Mouse (Mus musculus) heart, adult 2 months (tissue): Measurements from ENCODE around the gene Gm9044. TPM values are rescaled to one million over a fixed set of nuclear protein-coding genes. Genes with fewer than 3 reads are reported as not detected.
"Not testable (repeated sequence)": the region's sequence is repeated elsewhere in the genome, so short reads cannot be mapped to it uniquely, and the experiment has no call there.

Experiments
- DNase-seq, 2 experiments: peaks; one replicate each; pipeline ENCODE4 v3.0.0; 2021
- H3K27ac ChIP-seq: fragments of 200-600 bp; 2 replicates; pipeline ENCODE4 v1.8.1; 2022
- H3K27me3 ChIP-seq: fragments of 200-500 bp; 2 replicates; pipeline ENCODE4 v1.6.1; 2012; ENCODE audit warnings: mild to moderate bottlenecking, low read length, inconsistent platforms, mixed read lengths; ENCODE audit not compliant: control insufficient read depth, insufficient read depth
- H3K36me3 ChIP-seq: fragments of 200-500 bp; 2 replicates; pipeline ENCODE4 v1.6.1; 2012; ENCODE audit warnings: low read length, inconsistent platforms; ENCODE audit not compliant: control insufficient read depth, insufficient read depth
- H3K4me1 ChIP-seq: fragments of 200-500 bp; 2 replicates; pipeline ENCODE4 v1.6.1; 2011; ENCODE audit warnings: low read length; ENCODE audit not compliant: control insufficient read depth, insufficient read depth
- H3K4me3 ChIP-seq: fragments of 200-600 bp; 2 replicates; pipeline ENCODE4 v1.8.1; 2022
- H3K79me2 ChIP-seq: fragments of 200-500 bp; replicated peaks from 2 replicates; pipeline ENCODE4 v1.6.1; 2012; ENCODE audit warnings: mild to moderate bottlenecking, inconsistent platforms, low read length, moderate library complexity, mixed read lengths; ENCODE audit not compliant: control insufficient read depth, insufficient read depth
- H3K9ac ChIP-seq: fragments of 200-500 bp; 2 replicates; pipeline ENCODE4 v1.6.1; 2012; ENCODE audit warnings: low read depth, mild to moderate bottlenecking, control low read depth, inconsistent platforms, low read length, mixed read lengths
- CTCF ChIP-seq: fragments of 200-600 bp; IDR thresholded peaks from 2 replicates; pipeline ENCODE4 v1.8.1; 2022; ENCODE audit warnings: antibody characterized with exemption, mild to moderate bottlenecking, moderate library complexity
- EP300 ChIP-seq: fragments of 200-500 bp; IDR thresholded peaks from 2 replicates; pipeline ENCODE4 v1.6.1; 2011; ENCODE audit warnings: low read depth, low read length, control low read depth; ENCODE audit not compliant: insufficient read depth
- POLR2A ChIP-seq: fragments of 200-500 bp; IDR thresholded peaks from 2 replicates; pipeline ENCODE4 v1.6.1; 2011; ENCODE audit warnings: mild to moderate bottlenecking, low read depth, low read length, control low read depth; ENCODE audit not compliant: insufficient read depth
- WGBS: fragments of 180-500 bp; shearing (Covaris S2); methylation state at CpG from one replicate; pipeline ENCODE4 v1.1.7; 2018; 5-methylcytosine and 5-hydroxymethylcytosine counted together
- intact Hi-C: fragments of 180-260 bp; cut with DNase I; formaldehyde crosslinking; loops from one replicate; pipeline ENCODE4 v1.15.1; 2025
- polyA plus RNA-seq: library from polyadenylated mRNA; depleted of rRNA; stranded (reverse); fragments of >200 nt; gene quantifications from 2 replicates; pipeline ENCODE4 v1.2.3, GENCODE M21; 2012; rRNA removed
- total RNA-seq, 2 experiments: library from RNA; stranded (reverse); gene quantifications; 2 replicates each; pipeline ENCODE4 v1.2.3; 2021

Gene Gm9044
- total and polyA plus RNA-seq, 3 experiments, result not detected

DNA sequence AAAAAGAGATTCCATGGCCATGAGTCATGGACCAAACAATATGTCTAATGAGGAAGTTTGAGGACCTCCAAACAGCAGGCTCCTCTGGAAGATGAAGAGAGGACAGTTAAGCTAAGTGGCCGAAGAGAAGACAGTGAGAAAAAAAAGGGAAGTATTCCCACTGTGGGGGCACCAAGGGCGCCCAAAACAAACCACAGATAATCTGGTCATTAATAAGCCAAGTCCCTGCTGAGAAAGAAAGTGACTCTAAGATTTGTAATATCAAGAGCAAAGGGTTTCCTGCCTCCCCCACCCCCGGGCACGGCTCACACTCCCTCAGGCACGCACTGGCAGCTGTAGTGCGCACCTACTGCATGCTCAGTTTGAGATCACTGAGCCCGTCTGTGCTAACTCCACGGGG lies 13.2 kb downstream of the Gm9044 start:
- H3K27me3 ChIP-seq, result no peaks in the 10 kb centered on the region
- DNase-seq, result no peak
- intact Hi-C loops, result no loop called here
- H3K36me3 ChIP-seq, result no peaks in the 10 kb centered on the region
- H3K9ac ChIP-seq, result no peak overlapping the region
- no peak overlapping the region for H3K4me3 ChIP-seq
- no peak for TF ChIP-seq POLR2A
- TF ChIP-seq EP300, result no peak
- no peak for TF ChIP-seq CTCF
- H3K4me1 ChIP-seq, result no peaks in the 10 kb centered on the region
- 60% methylated on average over 8 of the region's 8 CpGs for WGBS
- H3K27ac ChIP-seq, result no peak overlapping the region
- no peaks in the 10 kb centered on the region for H3K79me2 ChIP-seq

DNA sequence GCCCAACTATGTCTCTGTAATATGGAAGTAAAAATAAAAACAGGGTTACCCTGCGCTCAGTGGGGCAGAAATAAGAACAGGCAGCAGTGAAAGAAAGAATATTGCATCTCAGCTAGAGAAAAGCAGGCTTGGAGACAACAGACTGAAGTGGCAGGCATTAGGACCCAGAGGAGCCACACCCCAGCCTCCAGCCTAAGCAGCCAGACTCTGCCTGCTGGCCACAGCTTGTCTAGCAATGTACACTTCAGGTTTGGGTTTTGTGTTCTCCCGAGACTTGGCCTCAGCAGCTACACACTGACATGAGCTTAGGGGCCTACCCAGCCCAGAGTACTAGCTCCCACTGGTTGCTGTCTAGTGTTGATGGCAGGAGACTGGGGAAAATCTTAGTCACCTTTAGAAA lies 30.1 kb downstream of the Gm9044 start:
- H3K4me1 ChIP-seq, intact Hi-C loops, H3K9ac ChIP-seq, H3K27me3 ChIP-seq, DNase-seq, H3K4me3 ChIP-seq, H3K79me2 ChIP-seq, H3K36me3 ChIP-seq, H3K27ac ChIP-seq: not testable (repeated sequence)
- WGBS, result 31% methylated on average over 2 of the region's 2 CpGs

DNA sequence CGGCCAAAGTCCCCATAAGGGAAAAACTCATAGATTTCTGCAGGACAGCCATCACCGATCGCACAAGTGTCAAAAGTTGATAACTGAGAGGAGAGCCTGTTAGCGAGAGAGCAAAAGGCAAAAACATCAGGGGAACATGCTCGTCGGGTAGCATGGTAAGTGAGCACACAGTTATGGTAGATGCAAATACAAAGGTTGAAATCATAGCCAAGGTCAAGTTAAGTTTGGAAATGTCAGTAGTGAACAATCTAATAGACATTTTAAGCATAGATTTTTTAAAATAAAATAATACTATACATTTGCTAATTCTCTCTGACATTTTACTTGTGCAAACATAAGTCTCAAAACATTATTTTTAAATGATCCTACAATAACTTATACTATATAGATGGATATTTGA lies 37.3 kb downstream of the Gm9044 start, which contains the start of gene Iltifb:
TSS of gene Iltifb (minus strand) at position 101 of the 400 bp plus-strand sequence.
- H3K36me3 ChIP-seq, result no peaks in the 10 kb centered on the region
- intact Hi-C loops, result no loop called here
- DNase-seq, result no peak
- TF ChIP-seq EP300 (no peak), CTCF (no peak), POLR2A (no peak)
- 81% methylated on average over 6 of the region's 6 CpGs for WGBS
- no peak within 1 kb of the TSS for H3K27ac ChIP-seq
- no peak within 1 kb of the TSS for H3K4me3 ChIP-seq
- H3K4me1 ChIP-seq, result no peaks in the 10 kb centered on the region
- H3K9ac ChIP-seq, result no peak within 1 kb of the TSS
- no peaks in the 10 kb centered on the region for H3K79me2 ChIP-seq
- no peaks in the 10 kb centered on the region for H3K27me3 ChIP-seq

DNA sequence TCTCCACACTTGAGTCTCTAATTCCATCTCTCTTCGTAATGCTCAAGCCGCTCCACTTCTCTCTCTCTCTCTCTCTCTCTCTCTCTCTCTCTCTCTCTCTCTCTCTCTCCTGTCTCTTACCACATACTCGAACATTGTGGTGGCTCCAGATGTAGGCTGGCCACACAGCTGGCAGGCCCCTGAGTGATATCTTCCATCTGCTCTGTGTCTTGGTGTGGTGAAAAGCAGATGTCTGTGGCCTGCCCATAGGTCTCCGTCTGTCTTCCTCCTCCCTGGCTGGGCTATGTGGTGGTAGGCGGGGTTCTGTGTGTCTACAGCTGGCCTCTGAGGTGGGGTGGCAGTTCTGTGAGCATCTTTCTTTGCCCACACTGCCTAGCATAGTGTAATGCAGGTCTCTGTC lies 49.2 kb downstream of the Gm9044 start:
- 61% methylated on average over 3 of the region's 5 CpGs for WGBS
- H3K4me1 ChIP-seq, DNase-seq, H3K27ac ChIP-seq, H3K27me3 ChIP-seq, H3K4me3 ChIP-seq, H3K79me2 ChIP-seq, H3K36me3 ChIP-seq, intact Hi-C loops, H3K9ac ChIP-seq: not testable (repeated sequence)

DNA sequence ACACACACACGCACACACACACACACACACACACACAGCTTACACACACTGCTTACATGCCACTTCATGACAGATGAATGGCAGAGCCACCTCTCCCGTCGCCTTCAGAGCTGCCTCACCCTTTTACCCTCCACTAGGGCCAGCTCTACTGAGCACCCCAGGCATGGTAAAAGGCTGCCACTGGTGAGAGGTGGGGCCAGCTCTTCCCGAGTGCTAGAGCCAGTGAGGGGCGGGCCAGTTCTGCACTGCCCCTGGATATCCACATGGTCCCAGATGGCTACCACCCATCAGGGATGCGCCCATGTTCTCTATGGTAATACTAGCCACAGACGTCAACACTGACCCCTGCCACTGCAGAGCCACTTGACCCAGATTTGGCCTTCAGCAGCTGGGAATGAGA lies 49.6 kb downstream of the Gm9044 start:
- DNase-seq, H3K4me1 ChIP-seq, H3K27ac ChIP-seq, intact Hi-C loops, H3K27me3 ChIP-seq, H3K4me3 ChIP-seq, H3K36me3 ChIP-seq, H3K9ac ChIP-seq, H3K79me2 ChIP-seq: not testable (repeated sequence)
- WGBS, result 75% methylated on average over 7 of the region's 7 CpGs

Other genes starting within 250 kb of the Gm9044 start
- 1 to 10 TPM; 3.9 to 4.0 TPM for gene Mdm1, start 190.6 kb downstream of the Gm9044 start, total RNA-seq
- 3.3 and 5.9 TPM in 2 replicates for gene Mdm1, start 190.6 kb downstream of the Gm9044 start, polyA plus RNA-seq
- not detected for gene Il22, start 127.5 kb downstream of the Gm9044 start, total RNA-seq
- not detected in 2 replicates for gene Il22, start 127.5 kb downstream of the Gm9044 start, polyA plus RNA-seq
- gene Gm32717, start 91.6 kb downstream of the Gm9044 start, total RNA-seq, result under 1 TPM; 0.55 to 0.59 TPM
- gene Gm32717, start 91.6 kb downstream of the Gm9044 start, polyA plus RNA-seq, result not detected in 2 replicates
- gene Gm32802, start 73.7 kb downstream of the Gm9044 start, total RNA-seq, result under 1 TPM; 0.55 to 0.59 TPM
- gene Gm32802, start 73.7 kb downstream of the Gm9044 start, polyA plus RNA-seq, result not detected in 2 replicates
- gene Iltifb, start 37.4 kb downstream of the Gm9044 start, total RNA-seq, result not detected
- gene Iltifb, start 37.4 kb downstream of the Gm9044 start, polyA plus RNA-seq, result not detected in 2 replicates
- gene Gm9040, start 5.4 kb downstream of the Gm9044 start, total RNA-seq, result not detected
- gene Gm9040, start 5.4 kb downstream of the Gm9044 start, polyA plus RNA-seq, result not detected in 2 replicates
- not detected for gene Gm9045, start 5.4 kb upstream of the Gm9044 start, total RNA-seq
- gene Gm9045, start 5.4 kb upstream of the Gm9044 start, polyA plus RNA-seq, result not detected in 2 replicates
- gene Gm9046, start 10.8 kb upstream of the Gm9044 start, total RNA-seq, result not detected
- gene Gm9046, start 10.8 kb upstream of the Gm9044 start, polyA plus RNA-seq, result not detected in 2 replicates
- gene Gm9048, start 16.3 kb upstream of the Gm9044 start, total RNA-seq, result not detected
- not detected in 2 replicates for gene Gm9048, start 16.3 kb upstream of the Gm9044 start, polyA plus RNA-seq
- gene Gm9049, start 21.7 kb upstream of the Gm9044 start, total RNA-seq, result not detected
- not detected in 2 replicates for gene Gm9049, start 21.7 kb upstream of the Gm9044 start, polyA plus RNA-seq
- gene Ifng, start 108.6 kb upstream of the Gm9044 start, total RNA-seq, result not detected
- not detected in 2 replicates for gene Ifng, start 108.6 kb upstream of the Gm9044 start, polyA plus RNA-seq